11 mouse cellular contexts compared by ENCODE assay signal in the genomic region with DNA sequence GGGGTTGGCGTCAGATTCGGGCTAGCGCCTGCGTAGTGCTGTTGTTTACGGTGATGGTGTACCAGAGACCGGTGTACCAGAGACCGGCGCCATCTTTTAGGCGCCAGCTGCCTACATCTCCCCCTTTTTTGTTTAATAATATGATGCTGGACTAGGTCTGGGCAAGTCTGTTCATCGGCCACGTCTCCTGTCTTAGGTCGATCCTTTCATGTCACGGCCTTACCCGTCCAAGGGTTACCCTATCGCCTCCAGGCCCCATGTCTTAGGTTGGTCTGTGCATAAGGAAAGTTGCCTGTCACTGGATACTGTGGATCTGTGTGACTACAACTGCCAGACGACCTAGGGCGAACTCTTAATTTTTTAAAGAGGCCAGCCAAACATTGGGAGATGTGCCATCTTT. TPM values are rescaled to one million over a fixed set of nuclear protein-coding genes. Genes with fewer than 3 reads are reported as not detected.
DNase-seq lines count a peak whose midpoint lies in the region; TF ChIP-seq lines count a peak whose summit lies in the region.
"Not testable (repeated sequence)": the region's sequence is repeated elsewhere in the genome, so short reads cannot be mapped to it uniquely, and the experiment has no call there.
"Had no signal": no experiment of that assay in that cellular context is flagged by ENCODE, and none has a peak within 500 bp of the region (broad histone marks: within the 10 kb centered on the region; RNA-seq: fewer than 3 reads in every experiment).

No protein-coding gene starts in this region.

- TF ChIP-seq CTCF in ES-Bruce4 (IDR thresholded peaks at IDR 0.05; ENCODE audit: low read depth, low read length), result not testable (repeated sequence)

- H3K27me3 ChIP-seq in ES-Bruce4 (ENCODE audit: control insufficient read depth, insufficient read depth, low read length, poor library complexity, severe bottlenecking), result not testable (repeated sequence)

- not testable (repeated sequence) for H3K4me3 ChIP-seq in ES-Bruce4 (ENCODE audit: low read depth, low read length)

- H3K27ac ChIP-seq in ES-Bruce4 (ENCODE audit: insufficient read depth, low read length), result peak overlapping the region; percentile 47

- H3K9me3 ChIP-seq in ES-Bruce4 (replicated peaks; ENCODE audit: control insufficient read depth, insufficient read depth, low read length, poor library complexity, severe bottlenecking), result not testable (repeated sequence)

- not testable (repeated sequence) for TF ChIP-seq EP300 in ES-Bruce4 (IDR thresholded peaks at IDR 0.05; ENCODE audit: insufficient read depth, low read depth, low read length)

- H3K36me3 ChIP-seq in ES-Bruce4 (ENCODE audit: control insufficient read depth, insufficient read depth, low read length, poor library complexity, severe bottlenecking), result not testable (repeated sequence)

- TF ChIP-seq POLR2A in ES-Bruce4 (IDR thresholded peaks at IDR 0.05; ENCODE audit: insufficient read depth, low read length), result not testable (repeated sequence)

- not testable (repeated sequence) for H3K4me1 ChIP-seq in ES-Bruce4 (ENCODE audit: control insufficient read depth, insufficient read depth, low read length)

- DNase-seq in ES-CJ7 (ENCODE audit: low read depth, low spot score) (peak; percentile 53), R1 (ENCODE audit: low read depth, low spot score) (peak; percentile 59), ZHBTc4 (ENCODE audit: low read depth, low spot score) (peak; percentile 66)
- peak; percentile 85 for DNase-seq in heart, adult 11 months

- not testable (repeated sequence) for H3K9ac ChIP-seq in ES-Bruce4 (ENCODE audit: low read depth, poor library complexity, severe bottlenecking)

RNA-seq across cellular contexts. Expression of a gene that starts 2.7 kb away (rescaled TPM):
- 4.6 and 4.7 TPM in 2 replicates for polyA plus RNA-seq in ES-Bruce4 (2011; ENCODE audit: insufficient read depth, insufficient read length, low read depth, missing spikeins)
- polyA plus RNA-seq: activated CD4-positive, CD25-positive, alpha-beta regulatory T cell, adult 4 months; adrenal gland, adult 2 months; brain, embryonic 14.5 days; CD4-positive, CD25-positive, alpha-beta regulatory T cell, adult 4 months; cerebellum, adult 2 months; G1E had no signal

RNA-seq across cellular contexts. Expression of a gene that starts 4.0 kb away (rescaled TPM):
- 74.5 and 82.0 TPM in 2 replicates for polyA plus RNA-seq in ES-Bruce4 (2011; ENCODE audit: insufficient read depth, insufficient read length, low read depth, missing spikeins)

RNA-seq across cellular contexts. Expression of a gene that starts 30.4 kb away (rescaled TPM):
- polyA plus RNA-seq in ES-Bruce4 (2011; ENCODE audit: insufficient read depth, insufficient read length, low read depth, missing spikeins), result 32.9 TPM in 2 replicates

RNA-seq across cellular contexts. Expression of a gene that starts 44.1 kb away (rescaled TPM):
- polyA plus RNA-seq in ES-Bruce4 (2011; ENCODE audit: insufficient read depth, insufficient read length, low read depth, missing spikeins), result 1.9 and 7.4 TPM in 2 replicates
- polyA plus RNA-seq: activated CD4-positive, CD25-positive, alpha-beta regulatory T cell, adult 4 months; CD4-positive, CD25-positive, alpha-beta regulatory T cell, adult 4 months; G1E had no signal

RNA-seq across cellular contexts. Expression of a gene that starts 44.7 kb away (rescaled TPM):
- polyA plus RNA-seq in ES-Bruce4 (2011; ENCODE audit: insufficient read depth, insufficient read length, low read depth, missing spikeins), result 63.9 and 77.6 TPM in 2 replicates
